Mouse (Mus musculus) MEL (cell line): ENCODE data around the gene Cd9. TPM values are rescaled to one million over a fixed set of nuclear protein-coding genes. Genes with fewer than 3 reads are reported as not detected.

Experiments
- DNase-seq: peaks from one replicate; pipeline ENCODE4 v3.0.0; 2011; ENCODE audit warnings: low read depth, low spot score
- H3K27ac ChIP-seq: 2 replicates; pipeline ENCODE4 v1.5.1; 2012; ENCODE audit warnings: low read depth, mild to moderate bottlenecking, control low read depth, low read length, moderate library complexity; ENCODE audit not compliant: control insufficient read depth
- H3K27me3 ChIP-seq, 2 experiments: fragments of 150-350 bp in 1 of 2; sonication (generic) in 1 of 2; 2 replicates each; pipeline ENCODE4 v1.6.1; 2012; ENCODE audit warnings: low read length in 2 of 2, mild to moderate bottlenecking in 2 of 2, improper control_type of control experiment in 1 of 2, moderate library complexity in 1 of 2; ENCODE audit not compliant: insufficient read depth in 2 of 2, control insufficient read depth in 1 of 2
- H3K36me3 ChIP-seq, 2 experiments: 2 replicates each; pipeline ENCODE4 v1.6.1; 2012 to 2014; ENCODE audit warnings: low read length in 2 of 2, improper control_type of control experiment in 1 of 2, inconsistent platforms in 1 of 2, mild to moderate bottlenecking in 1 of 2; ENCODE audit not compliant: insufficient read depth in 2 of 2, control insufficient read depth in 1 of 2
- H3K4me1 ChIP-seq, 2 experiments: fragments of 150-350 bp in 1 of 2; sonication (generic) in 1 of 2; 2 replicates each; pipeline ENCODE4 v1.6.1; 2012; ENCODE audit warnings: low read length in 2 of 2, improper control_type of control experiment in 1 of 2, mild to moderate bottlenecking in 1 of 2; ENCODE audit not compliant: insufficient read depth in 2 of 2, control insufficient read depth in 1 of 2
- H3K4me3 ChIP-seq, 2 experiments: fragments of 150-350 bp in 1 of 2; sonication (generic) in 1 of 2; 2 replicates each; pipeline ENCODE4 v1.5.1; 2012; ENCODE audit warnings: low read depth in 2 of 2, low read length in 2 of 2, mild to moderate bottlenecking in 2 of 2, moderate library complexity in 2 of 2, control low read depth in 1 of 2, improper control_type of control experiment in 1 of 2; ENCODE audit not compliant: control insufficient read depth in 1 of 2, insufficient read depth in 1 of 2
- H3K79me2 ChIP-seq: 2 replicates; pipeline ENCODE4 v1.6.1; 2012; ENCODE audit warnings: mild to moderate bottlenecking, low read length, moderate library complexity; ENCODE audit not compliant: control insufficient read depth, poor library complexity, insufficient read depth
- H3K9ac ChIP-seq: 2 replicates; pipeline ENCODE4 v1.6.1; 2012; ENCODE audit warnings: low read depth, mild to moderate bottlenecking, control low read depth, low read length, moderate library complexity; ENCODE audit not compliant: control insufficient read depth, poor library complexity, severe bottlenecking
- H3K9me3 ChIP-seq: fragments of 150-350 bp; sonication (generic); replicated peaks from 2 replicates; pipeline ENCODE4 v1.6.1; 2012; ENCODE audit warnings: mild to moderate bottlenecking, low read length, improper control_type of control experiment, moderate library complexity; ENCODE audit not compliant: insufficient read depth
- CHD1 ChIP-seq: IDR thresholded peaks from 2 replicates; pipeline ENCODE4 v1.6.1; 2012; ENCODE audit warnings: low read depth, mild to moderate bottlenecking, inconsistent platforms, low read length, improper control_type of control experiment
- E2F4 ChIP-seq: IDR thresholded peaks from 2 replicates; pipeline ENCODE4 v1.6.1; 2011; ENCODE audit warnings: low read depth, low read length, improper control_type of control experiment, borderline replicate concordance
- ELF1 ChIP-seq: IDR thresholded peaks from 2 replicates; pipeline ENCODE4 v1.6.1; 2014; ENCODE audit warnings: low read depth, mild to moderate bottlenecking, inconsistent platforms, low read length, improper control_type of control experiment, moderate library complexity
- EP300 ChIP-seq, 2 experiments: IDR thresholded peaks; 2 replicates each; pipeline ENCODE4 v1.6.1; 2011; ENCODE audit warnings: improper control_type of control experiment in 2 of 2, low read length in 2 of 2, low read depth in 1 of 2, mild to moderate bottlenecking in 1 of 2
- ETS1 ChIP-seq: IDR thresholded peaks from 2 replicates; pipeline ENCODE4 v1.6.1; 2012; ENCODE audit warnings: low read depth, mild to moderate bottlenecking, inconsistent platforms, low read length, improper control_type of control experiment, moderate library complexity
- GABPA ChIP-seq: IDR thresholded peaks from 2 replicates; pipeline ENCODE4 v1.6.1; 2012; ENCODE audit warnings: low read depth, mild to moderate bottlenecking, inconsistent platforms, low read length, improper control_type of control experiment, moderate library complexity
- GATA1 ChIP-seq: IDR thresholded peaks from 2 replicates; pipeline ENCODE4 v1.6.1; 2011; ENCODE audit warnings: low read depth, low read length, improper control_type of control experiment
- HCFC1 ChIP-seq: IDR thresholded peaks from 2 replicates; pipeline ENCODE4 v1.6.1; 2012; ENCODE audit warnings: low read depth, mild to moderate bottlenecking, inconsistent platforms, low read length, improper control_type of control experiment, moderate library complexity
- JUND ChIP-seq: IDR thresholded peaks from 2 replicates; pipeline ENCODE4 v1.6.1; 2011; ENCODE audit warnings: low read depth, mild to moderate bottlenecking, improper control_type of control experiment, low read length
- MAX ChIP-seq: IDR thresholded peaks from 2 replicates; pipeline ENCODE4 v1.6.1; 2011; ENCODE audit warnings: low read length, improper control_type of control experiment
- MAZ ChIP-seq: IDR thresholded peaks from 2 replicates; pipeline ENCODE4 v1.6.1; 2012; ENCODE audit warnings: low read depth, mild to moderate bottlenecking, inconsistent platforms, low read length, improper control_type of control experiment
- MEF2A ChIP-seq: IDR thresholded peaks from 2 replicates; pipeline ENCODE4 v1.6.1; 2014; ENCODE audit warnings: low read depth, mild to moderate bottlenecking, inconsistent platforms, low read length, improper control_type of control experiment; ENCODE audit not compliant: poor library complexity, insufficient replicate concordance, severe bottlenecking; ENCODE audit errors: extremely low read depth
- MYC ChIP-seq: IDR thresholded peaks from 2 replicates; pipeline ENCODE4 v1.6.1; 2011; ENCODE audit warnings: low read depth, mild to moderate bottlenecking, low read length, improper control_type of control experiment, moderate library complexity
- POLR2AphosphoS2 ChIP-seq: IDR thresholded peaks from 2 replicates; pipeline ENCODE4 v1.6.1; 2011; ENCODE audit warnings: low read length, improper control_type of control experiment
- TAL1 ChIP-seq: IDR thresholded peaks from 2 replicates; pipeline ENCODE4 v1.6.1; 2012; ENCODE audit warnings: mild to moderate bottlenecking, inconsistent platforms, low read length, moderate library complexity, mixed read lengths
- USF1 ChIP-seq: IDR thresholded peaks from 2 replicates; pipeline ENCODE4 v1.6.1; 2014; ENCODE audit warnings: low read depth, mild to moderate bottlenecking, inconsistent platforms, low read length, improper control_type of control experiment, moderate library complexity
- USF2 ChIP-seq, 2 experiments: IDR thresholded peaks; 2 replicates each; pipeline ENCODE4 v1.6.1; 2011 to 2012; ENCODE audit warnings: improper control_type of control experiment in 2 of 2, low read length in 2 of 2, borderline replicate concordance in 1 of 2, inconsistent platforms in 1 of 2, low read depth in 1 of 2, mild to moderate bottlenecking in 1 of 2; ENCODE audit not compliant: insufficient read depth in 1 of 2
- ZMIZ1 ChIP-seq: IDR thresholded peaks from 2 replicates; pipeline ENCODE4 v1.6.1; 2012; ENCODE audit warnings: low read depth, mild to moderate bottlenecking, inconsistent platforms, low read length, improper control_type of control experiment, moderate library complexity
- ZNF384 ChIP-seq: IDR thresholded peaks from 2 replicates; pipeline ENCODE4 v1.6.1; 2012; ENCODE audit warnings: low read depth, mild to moderate bottlenecking, inconsistent platforms, low read length, improper control_type of control experiment
- polyA plus RNA-seq, 2 experiments: library from polyadenylated mRNA; stranded (reverse) in 1 of 2; unstranded in 1 of 2; fragments of >175 nt in 1 of 2; fragments of >200 nt in 1 of 2; gene quantifications; 2 replicates each; pipeline versions ENCODE4 v1.2.1 to v1.2.4; 2012; ENCODE audit warnings: low replicate concordance in 2 of 2, low read depth in 1 of 2; ENCODE audit not compliant: insufficient read length in 2 of 2, insufficient read depth in 1 of 2, missing spikeins in 1 of 2
- total RNA-seq: library from RNA; depleted of rRNA; stranded (reverse); fragments of 300-350 nt; gene quantifications from 2 replicates; pipeline ENCODE4 v1.2.3, GENCODE M21; 2012

Cd9 gene
- total and polyA plus RNA-seq, 3 experiments = 3.6 to 10.9 TPM; not detected in 1

DNA sequence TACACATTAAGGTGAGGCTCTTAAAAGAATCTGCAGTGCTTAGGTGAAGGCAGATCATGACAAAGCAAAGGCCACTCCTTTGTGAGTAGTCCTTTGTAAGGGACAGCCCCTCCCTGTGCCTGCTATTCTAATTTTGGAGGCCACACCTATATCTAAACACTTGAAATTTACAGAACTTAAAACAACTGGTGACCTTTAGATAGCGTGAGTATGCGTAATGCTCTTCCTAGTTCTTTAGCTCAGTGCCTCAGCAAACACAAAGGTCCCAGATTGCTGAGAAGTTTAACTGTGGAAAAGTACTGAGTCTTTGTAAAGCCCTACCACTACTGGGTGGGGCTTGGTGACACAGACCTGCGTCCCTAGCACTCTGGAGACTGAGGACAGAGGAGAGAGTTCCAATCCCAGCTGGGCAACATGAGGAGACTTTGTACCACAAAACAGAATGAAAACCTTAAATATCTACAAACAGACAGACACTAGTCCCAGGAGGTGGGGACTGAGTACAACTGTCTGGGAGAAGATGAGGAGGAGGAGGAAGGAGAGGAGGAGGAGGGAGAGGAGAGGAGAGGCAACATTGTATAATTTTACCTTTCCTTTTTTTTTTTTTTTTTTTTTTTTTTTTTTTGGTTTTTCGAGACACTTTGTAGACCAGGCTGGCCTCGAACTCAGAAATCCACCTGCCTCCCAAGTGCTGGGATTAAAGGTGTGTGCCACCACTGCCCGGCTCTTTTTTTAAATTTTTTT lies 60.7 kb downstream of the Cd9 start:
- H3K27ac ChIP-seq = no peak overlapping the region
- no peak for TF ChIP-seq JUND
- no peak for TF ChIP-seq USF2 (IDR thresholded peaks at IDR 0.05; ENCODE audit: borderline replicate concordance in 1 of 2, insufficient read depth in 1 of 2, low read depth in 1 of 2, low read length in 2 of 2)
- no peak for TF ChIP-seq ETS1
- TF ChIP-seq MEF2A = no peak
- TF ChIP-seq MAX = no peak
- no peak for TF ChIP-seq E2F4
- TF ChIP-seq MYC = no peak
- no peak for TF ChIP-seq ZMIZ1
- TF ChIP-seq GABPA = no peak
- TF ChIP-seq POLR2AphosphoS2 = no peak
- no peak for TF ChIP-seq MAZ
- TF ChIP-seq ZNF384 = no peak
- TF ChIP-seq GATA1 = no peak
- TF ChIP-seq TAL1 = no peak
- no peak for TF ChIP-seq ELF1
- TF ChIP-seq CHD1 = no peak
- no peak for TF ChIP-seq USF1
- no peak for TF ChIP-seq EP300 (IDR thresholded peaks at IDR 0.05; ENCODE audit: low read depth in 1 of 2, low read length in 2 of 2)
- DNase-seq = peak; percentile 18
- no peaks in the 10 kb centered on the region for H3K79me2 ChIP-seq
- no peak overlapping the region for H3K9ac ChIP-seq
- H3K4me3 ChIP-seq = no peak overlapping the region
- H3K4me1 ChIP-seq = no peaks in the 10 kb centered on the region
- peaks cover 0 to 2% of the 10 kb centered on the region in 2 experiments; a peak in 3 of 4 replicates for H3K27me3 ChIP-seq
- H3K36me3 ChIP-seq = no peaks in the 10 kb centered on the region
- H3K9me3 ChIP-seq = no peaks in the 10 kb centered on the region

DNA sequence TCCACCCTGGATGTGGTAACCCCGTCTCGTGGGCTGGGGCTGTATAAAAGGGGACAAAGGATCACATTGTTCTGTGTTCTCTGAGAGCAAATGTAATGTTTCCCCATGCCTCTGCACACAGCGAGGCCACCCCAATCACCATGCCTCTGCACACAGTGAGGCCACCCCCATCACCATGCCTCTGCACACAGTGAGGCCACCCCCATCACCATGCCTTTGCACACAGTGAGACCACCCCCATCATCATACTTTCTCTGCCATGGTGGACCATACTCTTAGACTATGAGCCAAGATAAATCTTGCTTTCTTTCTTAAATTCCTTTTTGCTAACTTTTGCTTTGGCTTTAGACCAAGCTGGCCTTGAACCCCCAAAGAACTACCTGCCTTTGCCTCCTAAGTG lies 61.3 kb downstream of the Cd9 start:
- TF ChIP-seq EP300 (IDR thresholded peaks at IDR 0.05; ENCODE audit: low read depth in 1 of 2, low read length in 2 of 2) (no peak), HCFC1 (no peak)
- TF ChIP-seq, all 39 proteins: peak for 0
- no peak overlapping the region for H3K4me3 ChIP-seq
- no peaks in the 10 kb centered on the region for H3K9me3 ChIP-seq
- peaks cover 0 to 2% of the 10 kb centered on the region in 2 experiments; a peak in 3 of 4 replicates for H3K27me3 ChIP-seq
- no peak overlapping the region for H3K27ac ChIP-seq
- no peaks in the 10 kb centered on the region for H3K36me3 ChIP-seq
- no peaks in the 10 kb centered on the region for H3K79me2 ChIP-seq
- no peaks in the 10 kb centered on the region for H3K4me1 ChIP-seq
- DNase-seq = no peak
- H3K9ac ChIP-seq = no peak overlapping the region
